Mouse (Mus musculus) ES-Bruce4 (cell line): ENCODE data around the gene Fam184a. TPM values are rescaled to one million over a fixed set of nuclear protein-coding genes. Genes with fewer than 3 reads are reported as not detected.
"Not testable (repeated sequence)": the region's sequence is repeated elsewhere in the genome, so short reads cannot be mapped to it uniquely, and the experiment has no call there.

Experiments
- H3K27ac ChIP-seq: 2 replicates; pipeline ENCODE4 v1.5.1; 2012; ENCODE audit warnings: low read length, inconsistent platforms; ENCODE audit not compliant: insufficient read depth
- H3K27me3 ChIP-seq: 2 replicates; pipeline ENCODE4 v1.6.1; 2012; ENCODE audit warnings: mild to moderate bottlenecking, low read length, inconsistent platforms; ENCODE audit not compliant: control insufficient read depth, poor library complexity, insufficient read depth, severe bottlenecking
- H3K36me3 ChIP-seq: 2 replicates; pipeline ENCODE4 v1.6.1; 2012; ENCODE audit warnings: inconsistent platforms, mild to moderate bottlenecking, low read length, moderate library complexity; ENCODE audit not compliant: control insufficient read depth, poor library complexity, insufficient read depth, severe bottlenecking
- H3K4me1 ChIP-seq: one replicate; pipeline ENCODE4 v1.8.1; 2011; ENCODE audit warnings: low read length; ENCODE audit not compliant: control insufficient read depth, insufficient read depth
- H3K4me3 ChIP-seq: 2 replicates; pipeline ENCODE4 v1.5.1; 2011; ENCODE audit warnings: low read depth, mild to moderate bottlenecking, low read length
- H3K9ac ChIP-seq: 2 replicates; pipeline ENCODE4 v1.6.1; 2012; ENCODE audit warnings: low read depth, mild to moderate bottlenecking, inconsistent platforms; ENCODE audit not compliant: poor library complexity, severe bottlenecking
- H3K9me3 ChIP-seq: replicated peaks from 2 replicates; pipeline ENCODE4 v1.6.1; 2012; ENCODE audit warnings: mild to moderate bottlenecking, low read length, inconsistent platforms; ENCODE audit not compliant: control insufficient read depth, poor library complexity, insufficient read depth, severe bottlenecking
- CTCF ChIP-seq: IDR thresholded peaks from one replicate; pipeline ENCODE4 v1.8.1; 2011; ENCODE audit warnings: low read depth, low read length
- EP300 ChIP-seq: IDR thresholded peaks from 2 replicates; pipeline ENCODE4 v1.6.1; 2011; ENCODE audit warnings: low read depth, low read length; ENCODE audit not compliant: insufficient read depth
- POLR2A ChIP-seq: IDR thresholded peaks from one replicate; pipeline ENCODE4 v1.8.1; 2011; ENCODE audit warnings: low read length; ENCODE audit not compliant: insufficient read depth
- polyA plus RNA-seq: library from polyadenylated mRNA; stranded (reverse); fragments of >200 nt; gene quantifications from 2 replicates; pipeline ENCODE4 v1.2.4, GENCODE M21; 2011; ENCODE audit warnings: low read depth; ENCODE audit not compliant: missing spikeins, insufficient read depth, insufficient read length

Gene Fam184a
- polyA plus RNA-seq, 1 experiment = 6.2 TPM

- H3K27me3 ChIP-seq = no peaks in the 10 kb centered on the region
- H3K4me1 ChIP-seq = no peaks in the 10 kb centered on the region
- no peaks in the 10 kb centered on the region for H3K36me3 ChIP-seq
- H3K27ac ChIP-seq = no peak overlapping the region
- no peak overlapping the region for H3K9ac ChIP-seq
- no peak overlapping the region for H3K4me3 ChIP-seq
- TF ChIP-seq EP300 (no peak), POLR2A (no peak), CTCF (no peak)
- H3K9me3 ChIP-seq = no peaks in the 10 kb centered on the region
Observed at GRCm38 (mm10) chr10:53650683-53651082, 100.2 kb downstream of the Fam184a start.

DNA sequence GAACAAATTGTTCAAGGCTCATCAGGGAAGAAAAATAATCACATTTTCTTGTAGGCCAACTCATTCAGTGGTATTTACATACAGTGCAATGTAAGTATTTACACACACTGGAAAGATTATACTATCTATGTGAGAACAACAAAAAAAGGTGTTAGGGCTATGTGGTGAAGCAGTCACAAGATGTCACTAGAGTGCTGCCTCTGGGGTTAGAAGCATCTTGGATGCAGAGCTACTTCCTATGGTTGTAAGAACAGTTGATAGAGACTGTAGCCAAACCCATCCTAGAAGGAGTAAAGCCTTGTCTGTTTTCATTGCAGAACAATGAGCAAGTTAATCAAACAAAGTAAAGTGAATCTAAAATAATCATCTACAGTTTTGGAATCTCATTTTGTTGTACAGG is 109.4 kb downstream of the Fam184a start:
- H3K27me3 ChIP-seq = no peaks in the 10 kb centered on the region
- H3K9ac ChIP-seq = no peak overlapping the region
- H3K4me1 ChIP-seq = no peaks in the 10 kb centered on the region
- TF ChIP-seq EP300 = no peak
- TF ChIP-seq CTCF = no peak
- TF ChIP-seq POLR2A = no peak
- no peak overlapping the region for H3K4me3 ChIP-seq
- H3K9me3 ChIP-seq = no peaks in the 10 kb centered on the region
- H3K36me3 ChIP-seq = no peaks in the 10 kb centered on the region
- H3K27ac ChIP-seq = no peak overlapping the region

DNA sequence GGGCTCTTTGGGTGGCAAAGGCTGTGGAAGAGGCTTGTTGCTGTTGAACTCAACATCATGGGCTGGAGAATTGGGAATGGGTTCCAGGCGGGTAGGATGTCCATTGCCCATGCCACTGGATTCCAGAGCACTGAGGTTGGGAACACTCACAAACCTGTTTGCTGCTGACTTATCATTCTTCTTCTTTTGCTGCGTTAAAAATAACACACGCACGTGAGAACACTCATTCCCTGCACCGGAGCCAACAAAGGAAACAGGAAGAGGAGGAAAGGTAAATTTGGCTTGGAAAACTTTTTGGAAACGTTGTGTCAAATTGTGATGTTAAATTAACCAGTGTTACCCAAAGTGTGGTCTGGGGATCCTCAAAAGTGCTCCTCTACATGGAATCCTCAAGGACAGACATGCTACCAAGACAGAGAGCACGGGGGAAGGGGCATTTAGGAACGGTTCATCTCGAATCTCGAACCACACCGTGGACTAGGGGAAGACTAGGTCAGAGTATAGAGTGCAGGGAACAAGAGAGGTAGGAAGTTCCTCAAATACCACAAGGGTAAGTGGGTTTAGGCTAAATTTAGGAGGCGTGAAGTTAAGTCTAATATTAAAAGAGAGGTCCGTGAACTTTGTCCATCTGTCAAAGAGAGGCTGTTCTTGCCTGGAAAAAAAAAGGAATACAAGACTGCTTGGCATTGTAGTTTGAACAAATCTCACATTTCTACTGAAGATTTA is 115.5 kb downstream of the Fam184a start:
- Histone ChIP-seq H3K36me3 (no peaks in the 10 kb centered on the region), H3K4me3 (no peak overlapping the region), H3K9ac (no peak overlapping the region), H3K4me1 (no peaks in the 10 kb centered on the region), H3K9me3 (no peaks in the 10 kb centered on the region), H3K27me3 (no peaks in the 10 kb centered on the region), H3K27ac (no peak overlapping the region)
- TF ChIP-seq EP300 = no peak
- TF ChIP-seq POLR2A = no peak
- no peak for TF ChIP-seq CTCF

DNA sequence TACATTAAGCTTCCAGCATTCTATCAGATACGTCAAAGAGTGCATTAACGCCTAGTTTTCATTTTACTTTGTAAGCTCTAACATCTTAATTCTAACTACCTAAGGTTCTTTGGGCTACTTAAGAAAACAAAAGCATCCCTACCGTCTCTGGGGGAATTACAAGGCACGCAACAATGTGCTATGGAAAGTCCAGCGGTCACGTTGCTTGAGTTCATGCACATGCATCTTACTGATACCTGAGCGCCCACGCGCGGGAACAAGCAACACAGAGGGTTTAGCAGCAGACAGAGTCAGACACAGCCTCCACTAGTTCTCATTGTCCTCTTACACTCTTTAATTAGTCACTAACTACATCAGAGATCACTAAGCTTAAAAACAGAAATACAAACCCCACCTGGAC is 116.8 kb downstream of the Fam184a start:
- no peak for TF ChIP-seq EP300
- no peak for TF ChIP-seq CTCF
- no peak for TF ChIP-seq POLR2A
- Histone ChIP-seq H3K9me3 (no peaks in the 10 kb centered on the region), H3K27ac (no peak overlapping the region), H3K4me1 (no peaks in the 10 kb centered on the region), H3K36me3 (no peaks in the 10 kb centered on the region), H3K27me3 (no peaks in the 10 kb centered on the region), H3K9ac (no peak overlapping the region), H3K4me3 (no peak overlapping the region)

GRCm38 (mm10) chr10:53630339-53630738 is 120.6 kb downstream of the Fam184a start, which contains the start of gene Mcm9:
Gene Mcm9, minus strand, starts transcription at chr10:53630439.
- H3K9ac ChIP-seq = peak within 1 kb of the TSS; percentile 95
- H3K4me3 ChIP-seq = peak within 1 kb of the TSS; percentile 100
- H3K9me3 ChIP-seq, H3K36me3 ChIP-seq, H3K4me1 ChIP-seq, H3K27me3 ChIP-seq: not testable (repeated sequence)
- H3K27ac ChIP-seq = peak within 1 kb of the TSS; percentile 68

DNA sequence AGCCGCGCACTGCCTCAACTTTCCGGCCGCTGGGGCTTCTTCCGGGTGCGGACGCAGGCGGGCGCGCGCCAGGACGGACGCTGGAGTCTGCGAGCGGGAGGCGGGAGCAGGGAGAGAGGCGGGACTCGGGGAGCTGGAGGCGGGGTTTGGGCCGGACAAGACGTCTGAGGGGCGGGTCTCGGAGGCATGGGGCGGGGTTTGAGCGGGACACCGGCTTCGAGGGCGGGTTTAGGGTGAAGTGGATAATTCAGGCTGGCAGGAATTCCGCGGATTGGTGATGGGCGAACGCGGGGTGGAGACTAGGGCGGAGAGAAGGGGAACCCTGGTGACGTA is 121.0 kb downstream of the Fam184a start:
- H3K36me3 ChIP-seq = peaks cover 7% of the 10 kb centered on the region; the same call in 1 of the 2 replicates
- H3K27me3 ChIP-seq = no peaks in the 10 kb centered on the region
- peak overlapping the region; percentile 100 for H3K4me3 ChIP-seq
- H3K9ac ChIP-seq = peak overlapping the region; percentile 95
- TF ChIP-seq EP300 (no peak), POLR2A (no peak), CTCF (no peak)
- peak overlapping the region; percentile 68 for H3K27ac ChIP-seq
- H3K4me1 ChIP-seq = no peaks in the 10 kb centered on the region
- no peaks in the 10 kb centered on the region for H3K9me3 ChIP-seq
